Mouse (Mus musculus): ENCODE measurements around the gene Cxcr4. TPM values are rescaled to one million over a fixed set of nuclear protein-coding genes. Genes with fewer than 3 reads are reported as not detected.

Cxcr4 gene
- polyA plus RNA-seq, 1 experiment from 2014 or later: 15.5 TPM

DNA sequence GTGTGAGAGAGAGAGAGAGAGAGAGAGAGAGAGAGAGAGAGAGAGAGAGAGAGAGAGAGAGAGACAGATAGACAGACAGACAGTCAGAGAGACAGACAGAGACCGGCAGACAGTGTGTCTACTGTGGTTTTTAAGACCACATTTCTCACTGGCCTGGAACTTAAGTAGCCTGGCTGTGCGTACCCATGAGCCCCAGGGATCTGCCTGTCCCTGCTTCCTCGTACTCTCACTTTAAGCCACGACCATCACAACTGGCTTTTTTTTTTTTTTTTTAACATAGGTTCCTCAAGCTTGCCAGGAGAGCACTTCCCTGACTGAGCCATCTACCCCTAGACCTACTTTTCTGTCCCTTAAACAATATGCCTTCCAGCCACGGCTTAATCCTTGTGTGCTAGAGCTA, 42.7 kb downstream of the Cxcr4 start:
- no peak overlapping the region for H3K9ac ChIP-seq (ENCODE audit: low read length)
- ATAC-seq (ENCODE audit: insufficient read depth, low FRiP score, low TSS enrichment) (no peak), DNase-seq (ENCODE audit: low spot score) (no peak)
- H3K36me3 ChIP-seq (ENCODE audit: control insufficient read depth, insufficient read depth, low read length): no peaks in the 10 kb centered on the region
- H3K27me3 ChIP-seq (ENCODE audit: control insufficient read depth, insufficient read depth, low read length): no peaks in the 10 kb centered on the region
- no peak overlapping the region for H3K4me2 ChIP-seq (ENCODE audit: low read depth)
- H3K9me3 ChIP-seq (ENCODE audit: control insufficient read depth, low read length): no peaks in the 10 kb centered on the region
- 73% methylated on average over 5 of the region's 5 CpGs for WGBS
- no peak overlapping the region for H3K4me3 ChIP-seq (ENCODE audit: low read depth, low read length)
- H3K4me1 ChIP-seq (ENCODE audit: control insufficient read depth, insufficient read depth, low read length): peaks cover 8% of the 10 kb centered on the region; the same call in 1 of the 2 replicates
- no peak overlapping the region for H3K27ac ChIP-seq (ENCODE audit: low read depth, low read length)

DNA sequence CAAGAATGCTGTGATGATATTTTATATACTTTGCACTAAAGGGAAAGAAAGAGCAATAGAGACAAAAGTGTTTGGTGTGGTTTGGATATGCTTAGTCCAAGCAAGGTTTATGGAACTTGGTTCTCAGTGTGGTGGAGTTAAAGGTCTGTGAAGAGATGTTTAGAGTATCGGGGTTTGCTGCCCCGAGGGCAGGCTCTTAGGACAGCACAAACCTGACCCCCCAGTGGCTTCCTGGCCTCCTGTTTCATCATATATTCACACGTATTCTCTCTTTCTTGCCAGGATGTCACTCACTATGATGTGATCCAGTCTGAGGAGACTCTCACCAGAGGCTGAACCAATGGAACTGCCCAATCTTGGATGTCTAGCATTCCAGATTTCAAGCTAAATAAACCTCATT, 43.1 kb downstream of the Cxcr4 start:
- ATAC-seq (ENCODE audit: insufficient read depth, low FRiP score, low TSS enrichment) (no peak), DNase-seq (ENCODE audit: low spot score) (no peak)
- no peaks in the 10 kb centered on the region for H3K27me3 ChIP-seq (ENCODE audit: control insufficient read depth, insufficient read depth, low read length)
- H3K9ac ChIP-seq (ENCODE audit: low read length): no peak overlapping the region
- no peak overlapping the region for H3K4me2 ChIP-seq (ENCODE audit: low read depth)
- no peak overlapping the region for H3K27ac ChIP-seq (ENCODE audit: low read depth, low read length)
- H3K9me3 ChIP-seq (ENCODE audit: control insufficient read depth, low read length): no peaks in the 10 kb centered on the region
- H3K4me3 ChIP-seq (ENCODE audit: low read depth, low read length): no peak overlapping the region
- WGBS: 73% methylated on average over 3 of the region's 3 CpGs
- H3K36me3 ChIP-seq (ENCODE audit: control insufficient read depth, insufficient read depth, low read length): no peaks in the 10 kb centered on the region
- H3K4me1 ChIP-seq (ENCODE audit: control insufficient read depth, insufficient read depth, low read length): peaks cover 8% of the 10 kb centered on the region; the same call in 1 of the 2 replicates

DNA sequence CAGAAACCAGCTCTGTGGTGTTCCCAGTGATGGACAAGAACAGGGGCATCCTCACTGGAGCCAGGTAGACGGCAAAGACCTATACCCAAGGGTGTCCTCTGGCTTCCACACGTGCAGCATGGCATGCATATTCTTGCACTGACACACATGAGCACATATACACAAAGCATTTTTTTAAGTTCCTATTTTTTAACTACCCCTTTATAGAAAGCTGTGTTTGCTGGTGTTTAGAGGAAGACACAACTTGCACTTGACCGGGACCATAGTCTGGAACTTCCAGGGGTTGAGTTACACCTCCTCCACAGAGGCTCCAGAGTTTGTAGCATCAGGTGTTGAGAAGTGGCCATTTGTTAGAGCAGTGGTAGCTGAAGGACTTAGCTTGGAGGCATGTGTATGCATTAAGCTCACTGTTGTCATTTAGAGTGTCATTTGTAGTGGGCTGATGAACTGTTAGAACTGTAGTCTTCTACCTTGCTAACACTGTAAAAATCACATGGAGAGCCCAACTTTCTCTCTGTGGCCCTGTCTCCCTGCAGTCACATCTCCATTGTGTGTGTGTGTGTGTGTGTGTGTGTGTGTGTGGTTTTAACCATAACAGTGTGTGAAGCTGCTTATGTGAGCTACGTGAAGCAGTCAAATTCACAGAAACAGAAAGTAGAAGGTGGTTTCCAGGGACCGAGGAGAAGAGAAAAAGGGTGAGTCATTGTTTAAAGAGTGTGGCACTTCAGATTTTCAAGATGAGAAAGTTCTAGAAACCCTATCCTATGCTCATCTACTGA, 43.7 kb downstream of the Cxcr4 start:
- H3K36me3 ChIP-seq (ENCODE audit: control insufficient read depth, insufficient read depth, low read length): no peaks in the 10 kb centered on the region
- H3K9ac ChIP-seq (ENCODE audit: low read length): no peak overlapping the region
- 88% methylated on average over 5 of the region's 5 CpGs for WGBS
- H3K27ac ChIP-seq (ENCODE audit: low read depth, low read length): no peak overlapping the region
- DNase-seq (ENCODE audit: low spot score) (no peak), ATAC-seq (ENCODE audit: insufficient read depth, low FRiP score, low TSS enrichment) (no peak)
- H3K27me3 ChIP-seq (ENCODE audit: control insufficient read depth, insufficient read depth, low read length): no peaks in the 10 kb centered on the region
- H3K4me3 ChIP-seq (ENCODE audit: low read depth, low read length): no peak overlapping the region
- no peaks in the 10 kb centered on the region for H3K9me3 ChIP-seq (ENCODE audit: control insufficient read depth, low read length)
- peaks cover 8% of the 10 kb centered on the region; the same call in 1 of the 2 replicates for H3K4me1 ChIP-seq (ENCODE audit: control insufficient read depth, insufficient read depth, low read length)
- H3K4me2 ChIP-seq (ENCODE audit: low read depth): no peak overlapping the region

DNA sequence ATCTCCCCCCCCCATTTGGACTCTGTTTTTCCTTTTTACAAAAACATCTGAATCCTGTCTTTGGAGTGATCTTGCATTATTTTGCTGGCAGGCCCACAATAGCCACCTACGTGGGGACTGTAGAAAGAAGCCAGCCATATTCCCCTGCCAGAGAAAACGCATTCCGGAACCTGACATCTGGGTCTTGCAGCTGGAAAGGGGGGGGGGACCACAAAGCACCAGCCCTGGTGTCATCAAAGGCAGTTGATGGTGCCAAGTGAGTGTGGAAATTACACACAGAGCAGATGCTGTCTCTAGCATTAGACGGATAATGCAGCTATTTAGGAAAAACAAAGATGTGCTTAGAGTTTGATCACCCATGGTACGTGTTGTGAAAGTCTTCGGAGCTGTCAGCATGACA, 46.4 kb downstream of the Cxcr4 start:
- no peak overlapping the region for H3K4me3 ChIP-seq (ENCODE audit: low read depth, low read length)
- no peak overlapping the region for H3K4me2 ChIP-seq (ENCODE audit: low read depth)
- no peak overlapping the region for H3K27ac ChIP-seq (ENCODE audit: low read depth, low read length)
- H3K27me3 ChIP-seq (ENCODE audit: control insufficient read depth, insufficient read depth, low read length): no peaks in the 10 kb centered on the region
- 0 out of 2 replicates have a peak, but pooled peaks cover 3% of the 10 kb centered on the region for H3K4me1 ChIP-seq (ENCODE audit: control insufficient read depth, insufficient read depth, low read length)
- H3K9me3 ChIP-seq (ENCODE audit: control insufficient read depth, low read length): no peaks in the 10 kb centered on the region
- H3K9ac ChIP-seq (ENCODE audit: low read length): no peak overlapping the region
- ATAC-seq (ENCODE audit: insufficient read depth, low FRiP score, low TSS enrichment): no peak
- WGBS: 78% methylated on average over 6 of the region's 6 CpGs
- no peak for DNase-seq (ENCODE audit: low spot score)
- H3K36me3 ChIP-seq (ENCODE audit: control insufficient read depth, insufficient read depth, low read length): no peaks in the 10 kb centered on the region

DNA sequence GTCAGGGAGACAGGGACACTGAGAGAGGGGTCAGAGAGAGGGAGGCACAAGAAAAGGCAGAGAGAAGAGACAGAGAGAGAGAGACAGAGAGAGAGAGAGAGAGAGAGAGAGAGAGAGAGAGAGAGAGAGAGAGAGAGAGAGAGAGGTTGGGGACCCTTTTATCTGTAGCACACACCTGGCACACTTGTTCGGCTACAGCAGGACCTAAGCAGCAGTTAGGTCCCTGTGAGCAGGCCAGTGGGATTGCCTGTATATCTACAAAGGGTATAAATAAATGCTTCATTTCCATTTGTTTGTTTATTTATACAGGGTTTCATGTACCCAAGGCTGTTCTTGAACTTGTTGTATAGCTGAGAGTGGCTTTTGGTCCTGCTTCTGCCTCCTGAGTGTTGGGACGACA, 49.0 kb downstream of the Cxcr4 start:
- Histone ChIP-seq H3K4me3 (ENCODE audit: low read depth, low read length) (no peak overlapping the region), H3K4me1 (ENCODE audit: control insufficient read depth, insufficient read depth, low read length) (0 out of 2 replicates have a peak, but pooled peaks cover 3% of the 10 kb centered on the region), H3K36me3 (ENCODE audit: control insufficient read depth, insufficient read depth, low read length) (no peaks in the 10 kb centered on the region), H3K9me3 (ENCODE audit: control insufficient read depth, low read length) (no peaks in the 10 kb centered on the region), H3K9ac (ENCODE audit: low read length) (no peak overlapping the region), H3K27ac (ENCODE audit: low read depth, low read length) (no peak overlapping the region), H3K27me3 (ENCODE audit: control insufficient read depth, insufficient read depth, low read length) (no peaks in the 10 kb centered on the region), H3K4me2 (ENCODE audit: low read depth) (no peak overlapping the region)
- no peak for ATAC-seq (ENCODE audit: insufficient read depth, low FRiP score, low TSS enrichment)
- no peak for DNase-seq (ENCODE audit: low spot score)
- whole genome bisulfite sequencing: 100% methylated on average over 2 of the region's 2 CpGs

DNA sequence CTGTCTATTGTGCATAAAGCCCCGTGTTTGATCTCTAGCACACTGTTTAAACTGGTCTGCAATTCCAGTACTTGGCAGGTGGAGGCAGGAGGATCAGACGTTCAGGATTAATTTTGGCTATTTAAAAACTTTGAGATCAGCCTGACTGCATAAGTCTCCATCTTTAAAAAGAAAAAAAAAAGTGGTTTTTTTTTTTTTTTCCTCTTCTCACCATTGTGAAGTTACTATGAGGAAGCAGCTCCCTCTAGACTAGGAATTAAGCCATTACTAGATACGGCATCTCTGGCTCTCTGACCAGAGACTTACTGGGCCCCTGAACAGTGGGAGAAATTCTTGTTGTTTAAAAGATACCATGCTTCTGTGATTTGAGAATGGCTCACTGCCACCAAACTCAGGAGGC, 49.5 kb downstream of the Cxcr4 start:
- H3K9me3 ChIP-seq (ENCODE audit: control insufficient read depth, low read length): no peaks in the 10 kb centered on the region
- no peak overlapping the region for H3K4me2 ChIP-seq (ENCODE audit: low read depth)
- no peak overlapping the region for H3K4me3 ChIP-seq (ENCODE audit: low read depth, low read length)
- 65% methylated on average over 3 of the region's 3 CpGs for WGBS
- no peak for DNase-seq (ENCODE audit: low spot score)
- no peaks in the 10 kb centered on the region for H3K36me3 ChIP-seq (ENCODE audit: control insufficient read depth, insufficient read depth, low read length)
- no peaks in the 10 kb centered on the region for H3K27me3 ChIP-seq (ENCODE audit: control insufficient read depth, insufficient read depth, low read length)
- no peak for ATAC-seq (ENCODE audit: insufficient read depth, low FRiP score, low TSS enrichment)
- 0 out of 2 replicates have a peak, but pooled peaks cover 3% of the 10 kb centered on the region for H3K4me1 ChIP-seq (ENCODE audit: control insufficient read depth, insufficient read depth, low read length)
- H3K27ac ChIP-seq (ENCODE audit: low read depth, low read length): no peak overlapping the region
- no peak overlapping the region for H3K9ac ChIP-seq (ENCODE audit: low read length)

DNA sequence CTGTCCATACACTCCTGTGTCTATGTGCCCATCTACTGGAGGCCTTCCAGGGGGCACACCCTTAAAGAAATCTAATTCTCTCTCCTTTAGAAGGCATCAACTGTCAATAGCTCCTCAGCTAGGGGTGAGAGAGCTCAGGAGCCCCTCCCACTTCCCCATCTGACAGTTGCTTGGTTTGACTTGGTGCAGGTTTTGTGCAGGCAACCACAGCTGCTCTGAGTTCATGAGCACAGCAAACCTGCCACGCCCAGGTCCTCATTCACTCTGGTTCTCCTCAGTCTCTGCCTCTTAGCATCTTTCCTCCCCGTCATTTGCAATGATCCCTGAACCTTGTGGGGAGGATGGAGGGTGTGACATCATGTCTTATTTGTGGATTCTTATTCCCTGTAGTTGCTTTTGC, 51.9 kb downstream of the Cxcr4 start:
- no peaks in the 10 kb centered on the region for H3K36me3 ChIP-seq (ENCODE audit: control insufficient read depth, insufficient read depth, low read length)
- no peak overlapping the region for H3K4me2 ChIP-seq (ENCODE audit: low read depth)
- no peaks in the 10 kb centered on the region for H3K9me3 ChIP-seq (ENCODE audit: control insufficient read depth, low read length)
- DNase-seq (ENCODE audit: low spot score) (no peak), ATAC-seq (ENCODE audit: insufficient read depth, low FRiP score, low TSS enrichment) (no peak)
- no peaks in the 10 kb centered on the region for H3K4me1 ChIP-seq (ENCODE audit: control insufficient read depth, insufficient read depth, low read length)
- H3K4me3 ChIP-seq (ENCODE audit: low read depth, low read length): no peak overlapping the region
- 79% methylated on average over 2 of the region's 2 CpGs for WGBS
- H3K27ac ChIP-seq (ENCODE audit: low read depth, low read length): no peak overlapping the region
- H3K27me3 ChIP-seq (ENCODE audit: control insufficient read depth, insufficient read depth, low read length): no peaks in the 10 kb centered on the region
- no peak overlapping the region for H3K9ac ChIP-seq (ENCODE audit: low read length)

DNA sequence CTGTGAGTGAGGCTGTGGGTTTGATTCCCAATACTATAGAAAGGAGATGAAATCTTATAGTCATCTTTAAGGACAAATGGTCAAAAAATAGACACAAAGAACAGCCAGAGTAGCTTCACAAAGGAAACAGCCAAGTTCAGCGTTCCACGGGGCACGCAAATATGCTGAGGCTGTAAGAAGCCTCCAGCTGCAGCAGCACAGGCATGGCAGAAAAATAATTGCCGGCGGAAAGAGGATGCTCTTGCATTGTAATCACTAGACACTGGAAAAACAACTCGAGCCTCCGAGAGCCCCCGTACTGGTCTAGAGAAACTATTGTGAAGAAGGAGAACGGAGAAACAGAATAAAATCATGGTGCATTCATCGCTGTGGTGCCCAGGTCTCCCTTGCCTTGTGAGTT, 52.5 kb downstream of the Cxcr4 start:
- no peak for ATAC-seq (ENCODE audit: insufficient read depth, low FRiP score, low TSS enrichment)
- Histone ChIP-seq H3K27ac (ENCODE audit: low read depth, low read length) (no peak overlapping the region), H3K36me3 (ENCODE audit: control insufficient read depth, insufficient read depth, low read length) (no peaks in the 10 kb centered on the region), H3K27me3 (ENCODE audit: control insufficient read depth, insufficient read depth, low read length) (no peaks in the 10 kb centered on the region), H3K9me3 (ENCODE audit: control insufficient read depth, low read length) (no peaks in the 10 kb centered on the region), H3K4me3 (ENCODE audit: low read depth, low read length) (no peak overlapping the region), H3K4me2 (ENCODE audit: low read depth) (no peak overlapping the region), H3K9ac (ENCODE audit: low read length) (no peak overlapping the region), H3K4me1 (ENCODE audit: control insufficient read depth, insufficient read depth, low read length) (no peaks in the 10 kb centered on the region)
- 76% methylated on average over 10 of the region's 10 CpGs for WGBS
- no peak for DNase-seq (ENCODE audit: low spot score)

All from neural tube, embryonic 11.5 days (tissue).